Mouse (Mus musculus): ENCODE measurements around the gene Cebpg. TPM values are rescaled to one million over a fixed set of nuclear protein-coding genes. Genes with fewer than 3 reads are reported as not detected.

Gene Cebpg
- polyA plus RNA-seq, 1 experiment from 2014 or later: 63.6 TPM

DNA sequence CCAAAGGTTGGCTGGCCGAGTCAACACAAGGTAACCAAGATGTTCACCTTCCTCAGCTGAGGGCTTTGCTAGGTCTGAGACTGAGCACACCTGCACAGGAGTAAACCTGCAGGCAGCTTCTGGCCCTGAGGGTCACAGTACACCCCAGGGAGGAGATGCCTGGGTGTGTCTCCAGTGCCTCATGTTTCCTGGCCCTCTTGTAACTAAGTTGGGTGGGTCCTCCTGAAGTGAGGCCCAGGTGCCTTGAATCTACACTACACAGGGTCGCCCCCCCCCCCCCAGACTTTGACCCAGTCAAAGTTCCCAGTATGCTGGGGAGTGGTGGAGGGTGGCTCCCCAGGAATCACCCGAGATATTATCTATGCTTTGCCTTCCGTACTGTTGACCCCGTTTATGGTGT is 27.1 kb downstream of the Cebpg start:
- ATAC-seq (ENCODE audit: low FRiP score): no peak
- Histone ChIP-seq H3K9me3 (no peaks in the 10 kb centered on the region), H3K4me2 (no peak overlapping the region), H3K36me3 (replicated peaks) (0 out of 2 replicates have a peak, but pooled peaks cover 8% of the 10 kb centered on the region), H3K27me3 (no peaks in the 10 kb centered on the region), H3K4me1 (peaks cover 4% of the 10 kb centered on the region; the same call in 1 of the 2 replicates), H3K27ac (no peak overlapping the region), H3K4me3 (replicated peaks) (no peak overlapping the region), H3K9ac (no peak overlapping the region)
- 87% methylated on average over 5 of the region's 5 CpGs for WGBS

DNA sequence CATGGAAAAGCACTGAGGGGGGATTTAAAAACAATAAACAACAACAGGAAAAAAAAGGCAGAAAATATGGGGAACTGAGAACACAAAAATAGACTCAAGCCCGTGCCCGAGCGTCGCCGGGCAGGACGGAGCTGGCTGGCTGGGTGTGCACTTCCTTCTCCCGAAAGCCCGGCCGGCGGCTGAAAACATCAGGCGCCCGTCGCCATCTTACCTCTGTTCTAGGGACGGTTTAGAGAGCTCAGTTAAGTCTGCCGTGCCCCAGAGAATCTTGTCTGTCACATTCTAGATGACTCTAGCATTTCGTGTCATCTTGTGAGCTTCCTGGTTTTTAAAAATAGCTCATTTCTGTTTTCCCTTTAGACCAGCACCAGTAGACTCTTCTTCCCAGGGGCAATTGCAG is 27.8 kb downstream of the Cebpg start:
- no peaks in the 10 kb centered on the region for H3K27me3 ChIP-seq
- no peak overlapping the region for H3K9ac ChIP-seq
- H3K36me3 ChIP-seq (replicated peaks): 0 out of 2 replicates have a peak, but pooled peaks cover 8% of the 10 kb centered on the region
- H3K4me1 ChIP-seq: peaks cover 4% of the 10 kb centered on the region; the same call in 1 of the 2 replicates
- no peak overlapping the region for H3K4me3 ChIP-seq (replicated peaks)
- WGBS: 93% methylated on average over 16 of the region's 16 CpGs
- ATAC-seq (ENCODE audit: low FRiP score): no peak
- H3K9me3 ChIP-seq: no peaks in the 10 kb centered on the region
- H3K27ac ChIP-seq: no peak overlapping the region
- no peak overlapping the region for H3K4me2 ChIP-seq

DNA sequence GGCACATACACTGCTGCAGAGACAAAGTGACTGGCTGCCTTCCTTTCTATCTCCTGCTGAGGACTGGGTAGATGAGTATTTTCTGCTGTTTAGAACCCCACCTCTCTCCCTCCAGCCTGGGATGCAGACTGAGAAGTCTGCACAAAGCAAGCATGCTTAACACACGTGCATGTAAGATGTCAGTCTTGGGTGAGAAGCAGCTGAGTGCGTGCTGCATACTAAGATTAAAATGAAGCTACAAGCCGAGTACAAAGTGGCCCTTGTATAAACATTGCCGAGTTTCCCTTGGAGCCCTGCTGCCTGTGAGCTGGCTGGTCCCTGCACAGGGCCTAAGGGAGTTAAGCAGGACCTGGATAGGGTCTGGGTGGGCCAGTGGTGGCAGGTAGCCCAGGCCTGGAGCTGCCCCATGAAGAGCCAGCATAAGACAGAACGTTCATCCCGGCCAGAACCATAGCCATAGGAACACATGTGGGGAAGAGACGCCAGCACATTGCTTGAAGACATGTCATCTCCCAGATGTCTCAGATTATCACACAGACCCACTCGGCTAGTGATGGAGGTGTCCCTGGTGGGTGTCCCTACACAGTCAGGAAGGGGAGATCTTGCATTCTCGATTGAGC is 28.5 kb downstream of the Cebpg start:
- no peak for ATAC-seq (ENCODE audit: low FRiP score)
- Histone ChIP-seq H3K4me2 (no peak overlapping the region), H3K27ac (no peak overlapping the region), H3K4me1 (peaks cover 4% of the 10 kb centered on the region; the same call in 1 of the 2 replicates), H3K4me3 (replicated peaks) (no peak overlapping the region), H3K9me3 (no peaks in the 10 kb centered on the region), H3K36me3 (replicated peaks) (0 out of 2 replicates have a peak, but pooled peaks cover 8% of the 10 kb centered on the region), H3K9ac (no peak overlapping the region), H3K27me3 (no peaks in the 10 kb centered on the region)
- 84% methylated on average over 9 of the region's 9 CpGs for WGBS

DNA sequence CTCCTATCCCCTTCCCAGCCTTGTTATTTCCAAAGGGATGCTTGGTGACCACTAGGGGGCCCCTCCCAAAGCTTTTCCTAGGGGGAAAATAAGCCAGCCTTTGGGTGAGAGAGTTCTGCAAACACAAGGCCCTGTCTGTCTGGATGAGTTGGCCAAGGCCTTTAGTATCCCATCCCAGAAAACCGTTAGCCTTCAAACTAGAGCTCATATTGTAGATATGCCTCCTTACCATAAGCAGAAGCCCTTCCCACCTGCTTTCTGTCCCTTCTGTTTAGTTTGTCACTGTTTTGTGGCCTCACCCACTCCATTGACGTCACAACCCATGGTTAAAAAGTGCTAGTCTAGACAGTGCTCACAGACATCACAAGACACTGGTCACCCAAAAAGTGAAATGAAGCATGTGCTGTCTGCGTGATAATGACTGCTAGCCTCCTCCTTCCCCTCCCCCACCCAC is 29.5 kb downstream of the Cebpg start:
- H3K27ac ChIP-seq: no peak overlapping the region
- no peak overlapping the region for H3K9ac ChIP-seq
- no peaks in the 10 kb centered on the region for H3K27me3 ChIP-seq
- WGBS: 73% methylated on average over 3 of the region's 3 CpGs
- no peak overlapping the region for H3K4me3 ChIP-seq (replicated peaks)
- peaks cover 4% of the 10 kb centered on the region; the same call in 1 of the 2 replicates for H3K4me1 ChIP-seq
- no peak overlapping the region for H3K4me2 ChIP-seq
- no peak for ATAC-seq (ENCODE audit: low FRiP score)
- no peaks in the 10 kb centered on the region for H3K9me3 ChIP-seq
- H3K36me3 ChIP-seq (replicated peaks): 0 out of 2 replicates have a peak, but pooled peaks cover 7% of the 10 kb centered on the region

DNA sequence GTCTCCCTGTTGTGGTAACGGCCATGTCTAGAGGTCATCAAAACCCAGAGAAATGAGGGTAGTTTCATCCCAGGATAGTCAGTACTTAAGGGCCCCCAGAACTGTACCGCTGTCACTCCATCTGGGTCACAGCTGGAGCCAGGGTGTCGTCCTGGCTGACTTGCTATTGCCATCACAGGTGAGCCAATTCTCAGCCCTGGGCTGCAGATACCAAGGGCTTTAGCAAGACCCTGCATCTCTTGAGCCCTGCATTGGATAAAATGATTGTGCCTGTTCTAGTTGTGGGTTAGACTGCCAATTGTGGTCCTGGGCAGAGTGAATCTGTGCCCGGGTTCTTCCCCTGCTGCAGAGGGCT is 30.1 kb downstream of the Cebpg start:
- WGBS: 81% methylated on average over 4 of the region's 4 CpGs
- no peak; the same call in 1 of the 2 replicates for ATAC-seq (ENCODE audit: low FRiP score)

DNA sequence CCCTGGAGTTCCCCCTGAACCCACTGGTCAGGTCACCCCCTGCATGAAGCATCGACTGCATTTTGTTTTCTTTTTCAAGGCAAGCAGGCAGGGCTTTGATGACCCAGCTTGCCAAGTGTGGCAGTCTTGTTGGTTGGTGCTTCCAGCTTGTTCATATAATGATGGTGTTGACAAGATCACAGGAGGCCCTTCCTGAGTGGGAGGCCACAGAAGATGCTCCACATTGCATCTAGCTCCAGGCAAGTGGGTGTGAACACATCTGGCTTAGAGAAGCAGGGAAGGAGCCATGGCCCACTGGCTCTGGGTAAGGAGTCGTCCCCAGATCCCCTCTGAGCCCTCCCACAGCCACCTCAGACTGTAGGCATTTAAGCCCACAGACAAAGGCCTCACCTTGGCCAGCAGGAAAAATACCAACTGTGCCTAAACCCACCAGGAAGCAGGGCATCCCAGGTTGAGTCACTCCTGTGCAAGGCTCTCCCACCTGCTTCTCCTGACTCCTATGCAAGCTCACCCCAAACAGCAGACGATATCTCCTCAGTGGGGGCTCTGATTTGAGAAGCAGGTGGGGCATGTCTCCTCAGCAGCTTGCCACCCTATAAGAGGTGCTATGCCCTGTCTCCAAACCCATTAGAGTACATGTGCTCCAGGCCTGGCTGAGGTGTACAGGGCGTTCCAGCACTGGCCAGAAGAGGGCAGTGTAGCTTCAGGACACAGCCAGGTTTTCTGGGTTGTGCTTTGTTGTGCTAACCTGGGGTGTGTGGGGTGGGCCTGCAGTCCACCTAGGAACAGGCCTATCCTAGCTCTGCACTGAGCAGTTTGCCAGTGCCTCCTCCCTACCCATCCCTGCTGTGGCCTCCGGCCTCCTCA is 30.7 kb downstream of the Cebpg start:
- H3K4me3 ChIP-seq (replicated peaks): no peak overlapping the region
- no peaks in the 10 kb centered on the region for H3K27me3 ChIP-seq
- H3K4me1 ChIP-seq: peaks cover 4% of the 10 kb centered on the region; the same call in 1 of the 2 replicates
- no peaks in the 10 kb centered on the region for H3K9me3 ChIP-seq
- no peak overlapping the region for H3K4me2 ChIP-seq
- no peak overlapping the region for H3K9ac ChIP-seq
- ATAC-seq (ENCODE audit: low FRiP score): peak; percentile 65
- peaks cover 2% of the 10 kb centered on the region; the same call in 1 of the 2 replicates for H3K36me3 ChIP-seq (replicated peaks)
- H3K27ac ChIP-seq: no peak overlapping the region
- WGBS: 42% methylated on average over 5 of the region's 5 CpGs

More for the DNA sequence above, 30.1 kb downstream of the Cebpg start:
- Histone ChIP-seq H3K9me3 (no peaks in the 10 kb centered on the region), H3K4me2 (no peak overlapping the region), H3K4me3 (replicated peaks) (no peak overlapping the region), H3K4me1 (peaks cover 4% of the 10 kb centered on the region; the same call in 1 of the 2 replicates), H3K36me3 (replicated peaks) (0 out of 2 replicates have a peak, but pooled peaks cover 2% of the 10 kb centered on the region), H3K27ac (no peak overlapping the region), H3K27me3 (no peaks in the 10 kb centered on the region), H3K9ac (no peak overlapping the region)

DNA sequence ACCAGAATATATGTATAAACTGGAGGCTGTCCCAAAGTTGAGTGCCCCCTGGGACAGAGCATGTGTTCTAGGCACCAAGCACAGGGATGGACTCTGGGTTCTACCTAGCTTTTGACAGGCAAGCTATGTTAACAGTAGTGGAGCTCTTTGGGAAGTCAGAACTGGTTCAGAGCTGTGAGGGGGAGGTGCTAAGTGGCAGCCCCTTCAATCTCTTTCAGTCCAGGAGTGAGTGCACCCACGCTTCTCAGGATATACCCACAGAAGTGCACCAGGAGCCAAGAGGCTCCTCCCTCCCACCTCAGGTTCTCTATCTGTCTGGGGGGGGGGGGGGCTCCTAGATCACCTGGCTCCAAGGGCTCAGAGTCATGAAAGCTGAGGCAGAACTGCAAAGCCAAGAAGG is 31.9 kb downstream of the Cebpg start:
- H3K9me3 ChIP-seq: no peaks in the 10 kb centered on the region
- no peak overlapping the region for H3K4me3 ChIP-seq (replicated peaks)
- H3K36me3 ChIP-seq (replicated peaks): peaks cover 1% of the 10 kb centered on the region; the same call in 1 of the 2 replicates
- peaks cover 4% of the 10 kb centered on the region; the same call in 1 of the 2 replicates for H3K4me1 ChIP-seq
- 80% methylated on average over 1 of the region's 1 CpGs for WGBS
- no peaks in the 10 kb centered on the region for H3K27me3 ChIP-seq
- no peak overlapping the region for H3K27ac ChIP-seq
- no peak for ATAC-seq (ENCODE audit: low FRiP score)
- no peak overlapping the region for H3K9ac ChIP-seq
- H3K4me2 ChIP-seq: no peak overlapping the region

DNA sequence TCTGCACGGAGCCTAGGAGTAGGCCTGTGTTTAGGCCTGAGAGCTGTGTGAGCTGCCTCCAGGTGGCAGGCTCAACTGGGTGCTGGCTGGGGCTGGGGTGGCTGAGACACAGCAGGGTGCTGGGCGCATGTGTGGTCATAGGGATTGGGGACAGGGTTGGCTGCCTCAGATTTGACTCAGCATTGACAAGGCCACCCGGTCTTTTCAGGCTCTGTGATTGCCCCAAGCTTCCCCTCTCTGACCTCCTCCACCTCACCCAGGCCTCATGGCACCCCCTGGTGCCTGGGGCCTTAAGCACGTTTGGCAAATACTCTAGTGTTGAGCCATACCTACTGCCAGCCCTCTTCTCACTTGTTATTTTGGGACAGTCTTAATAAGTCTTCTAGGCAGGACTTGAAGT is 33.1 kb downstream of the Cebpg start:
- Histone ChIP-seq H3K9me3 (no peaks in the 10 kb centered on the region), H3K27me3 (no peaks in the 10 kb centered on the region), H3K36me3 (replicated peaks) (no peaks in the 10 kb centered on the region; the same call in 1 of the 2 replicates), H3K4me3 (replicated peaks) (no peak overlapping the region), H3K4me1 (peaks cover 4% of the 10 kb centered on the region; the same call in 1 of the 2 replicates), H3K27ac (no peak overlapping the region), H3K4me2 (no peak overlapping the region), H3K9ac (no peak overlapping the region)
- 78% methylated on average over 4 of the region's 4 CpGs for WGBS
- ATAC-seq (ENCODE audit: low FRiP score): no peak

DNA sequence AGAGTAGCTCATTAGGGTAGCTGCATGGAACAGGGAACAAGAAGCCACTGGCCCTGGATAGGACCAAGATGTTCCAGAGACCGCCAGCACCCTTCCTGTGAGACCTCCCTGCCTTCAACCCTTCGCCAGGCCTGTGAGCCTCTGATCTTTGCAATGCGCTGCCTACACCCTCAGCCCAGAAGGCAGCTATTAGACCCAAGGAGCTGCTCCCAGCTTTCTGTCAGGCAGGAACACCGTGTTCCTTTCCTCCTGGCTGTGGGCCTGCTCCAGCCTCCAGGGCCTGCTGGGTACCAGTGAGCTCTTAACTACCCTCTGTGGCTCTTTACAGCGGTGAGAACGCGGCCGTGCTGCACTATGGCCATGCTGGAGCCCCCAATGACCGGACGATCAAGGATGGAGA is 35.0 kb downstream of the Cebpg start:
- no peaks in the 10 kb centered on the region for H3K27me3 ChIP-seq
- no peaks in the 10 kb centered on the region for H3K4me1 ChIP-seq
- no peaks in the 10 kb centered on the region; the same call in 1 of the 2 replicates for H3K36me3 ChIP-seq (replicated peaks)
- no peak overlapping the region for H3K4me3 ChIP-seq (replicated peaks)
- no peak overlapping the region for H3K27ac ChIP-seq
- no peak overlapping the region for H3K4me2 ChIP-seq
- ATAC-seq (ENCODE audit: low FRiP score): no peak
- no peaks in the 10 kb centered on the region for H3K9me3 ChIP-seq
- WGBS: 70% methylated on average over 10 of the region's 10 CpGs
- H3K9ac ChIP-seq: no peak overlapping the region

DNA sequence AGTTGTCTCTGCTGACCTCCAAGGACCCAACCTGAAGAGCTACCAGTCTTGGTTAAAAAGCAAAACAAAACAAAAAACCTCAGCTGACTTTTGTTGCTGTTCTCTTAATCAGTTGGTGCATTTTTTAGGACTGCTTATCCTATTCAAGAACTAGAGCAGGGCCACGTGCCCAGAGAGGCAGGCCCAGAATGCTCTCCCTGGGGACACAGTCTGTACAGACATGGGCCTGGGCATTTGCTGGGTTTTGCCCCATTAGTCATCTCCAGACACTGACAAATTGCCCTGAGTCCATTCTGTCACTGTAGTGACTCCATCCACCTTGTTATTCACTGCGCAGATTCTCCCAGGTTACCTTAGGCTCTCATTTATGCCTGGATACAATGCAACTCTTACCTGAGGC is 41.1 kb downstream of the Cebpg start:
- WGBS: 86% methylated on average over 2 of the region's 2 CpGs
- Histone ChIP-seq H3K9ac (no peak overlapping the region), H3K9me3 (no peaks in the 10 kb centered on the region), H3K27me3 (no peaks in the 10 kb centered on the region), H3K4me2 (no peak overlapping the region), H3K27ac (no peak overlapping the region), H3K36me3 (replicated peaks) (no peaks in the 10 kb centered on the region), H3K4me3 (replicated peaks) (no peak overlapping the region), H3K4me1 (peaks cover 7% of the 10 kb centered on the region)
- no peak for ATAC-seq (ENCODE audit: low FRiP score)

DNA sequence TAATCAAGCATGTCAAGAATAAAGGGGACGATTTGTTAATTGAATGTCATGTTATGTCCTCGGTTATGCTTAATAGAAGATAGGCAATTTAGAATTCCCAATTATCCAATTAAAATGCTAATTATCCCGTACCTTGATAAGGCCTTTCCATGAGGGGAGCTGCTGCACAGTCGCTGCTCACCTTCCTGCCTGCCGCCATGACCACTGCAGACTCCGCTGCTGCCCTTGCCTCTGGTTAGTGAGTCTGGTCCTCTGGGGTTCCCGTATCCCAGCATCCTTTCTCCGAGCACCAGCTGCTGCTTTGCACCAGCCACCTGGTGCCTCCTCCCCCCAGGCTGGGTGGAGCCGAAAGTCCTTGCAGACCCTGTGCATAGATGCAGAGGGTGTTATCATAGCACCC is 43.1 kb downstream of the Cebpg start:
- Histone ChIP-seq H3K27ac (no peak overlapping the region), H3K27me3 (no peaks in the 10 kb centered on the region), H3K9me3 (no peaks in the 10 kb centered on the region), H3K36me3 (replicated peaks) (no peaks in the 10 kb centered on the region), H3K4me3 (replicated peaks) (no peak overlapping the region), H3K4me1 (peaks cover 7% of the 10 kb centered on the region), H3K4me2 (no peak overlapping the region), H3K9ac (no peak overlapping the region)
- ATAC-seq (ENCODE audit: low FRiP score): peak; percentile 39
- WGBS: 51% methylated on average over 9 of the region's 9 CpGs

DNA sequence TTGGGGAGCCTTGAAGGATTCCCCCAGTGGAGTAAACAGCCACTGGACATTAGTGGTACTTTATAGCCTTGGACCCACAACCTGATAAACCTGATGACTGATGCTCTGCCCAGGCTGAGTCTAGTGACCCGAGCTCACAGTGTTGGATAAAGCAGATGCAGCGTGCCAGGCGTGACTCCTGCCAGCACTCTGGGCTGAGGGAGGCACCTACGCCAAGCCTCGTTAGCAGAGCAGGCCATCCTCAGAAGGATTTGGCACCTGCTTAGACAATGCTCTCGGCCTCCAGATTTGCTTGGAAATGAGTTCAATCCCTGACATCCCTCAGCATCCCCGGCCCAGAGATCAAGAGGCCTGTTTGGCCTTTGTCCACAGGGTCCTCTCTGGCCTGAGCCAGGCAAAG is 49.7 kb downstream of the Cebpg start:
- H3K4me1 ChIP-seq: peaks cover 21% of the 10 kb centered on the region
- H3K4me3 ChIP-seq (replicated peaks): no peak overlapping the region
- no peak for ATAC-seq (ENCODE audit: low FRiP score)
- 76% methylated on average over 7 of the region's 7 CpGs for WGBS
- H3K9ac ChIP-seq: no peak overlapping the region
- no peaks in the 10 kb centered on the region for H3K9me3 ChIP-seq
- H3K27me3 ChIP-seq: no peaks in the 10 kb centered on the region
- H3K36me3 ChIP-seq (replicated peaks): no peaks in the 10 kb centered on the region
- no peak overlapping the region for H3K27ac ChIP-seq
- no peak overlapping the region for H3K4me2 ChIP-seq

Measured in forebrain, embryonic 12.5 days (tissue).